Mouse (Mus musculus) intestine, postnatal 0 days (tissue): ENCODE data around the gene Rab1b. TPM values are rescaled to one million over a fixed set of nuclear protein-coding genes. Genes with fewer than 3 reads are reported as not detected.
A peak's percentile ranks its signal among the peaks of the same experiment; 100 is the strongest.
"Not testable (repeated sequence)": the region's sequence is repeated elsewhere in the genome, so short reads cannot be mapped to it uniquely, and the experiment has no call there.

ENCODE experiments used
- ATAC-seq: fragments of 200-750 bp; cut with Nextera tagmentation; 2 replicates; pipeline ENCODE4 v1.8.0; 2017; ENCODE audit warnings: mild to moderate bottlenecking, moderate TSS enrichment, moderate library complexity
- H3K27ac ChIP-seq: fragments of 300-500 bp; sonication (generic); 2 replicates; pipeline ENCODE4 v1.5.1; 2014; ENCODE audit warnings: mild to moderate bottlenecking, low read depth, low read length, moderate library complexity
- H3K27me3 ChIP-seq: fragments of 300-500 bp; sonication (generic); replicated peaks from 2 replicates; pipeline ENCODE4 v1.6.1; 2014; ENCODE audit warnings: low read length, mixed read lengths; ENCODE audit not compliant: control insufficient read depth, insufficient read depth
- H3K36me3 ChIP-seq: fragments of 300-500 bp; sonication (generic); 2 replicates; pipeline ENCODE4 v1.6.1; 2014; ENCODE audit warnings: mild to moderate bottlenecking, moderate library complexity; ENCODE audit not compliant: control insufficient read depth, insufficient read depth
- H3K4me1 ChIP-seq: fragments of 300-500 bp; sonication (generic); replicated peaks from 2 replicates; pipeline ENCODE4 v1.6.1; 2014; ENCODE audit warnings: antibody characterized with exemption, low read length, mixed read lengths; ENCODE audit not compliant: control insufficient read depth, insufficient read depth
- H3K4me2 ChIP-seq: fragments of 300-500 bp; sonication (generic); replicated peaks from 2 replicates; pipeline ENCODE4 v1.6.1; 2014; ENCODE audit warnings: low read depth, mild to moderate bottlenecking, moderate library complexity
- H3K4me3 ChIP-seq: fragments of 300-500 bp; sonication (generic); 2 replicates; pipeline ENCODE4 v1.5.1; 2014; ENCODE audit warnings: low read depth, low read length
- H3K9ac ChIP-seq: fragments of 300-500 bp; sonication (generic); 2 replicates; pipeline ENCODE4 v1.6.1; 2014; ENCODE audit warnings: mild to moderate bottlenecking, low read depth, low read length
- H3K9me3 ChIP-seq: fragments of 300-500 bp; sonication (generic); 2 replicates; pipeline ENCODE4 v1.6.1; 2016; ENCODE audit warnings: mixed run types; ENCODE audit not compliant: control insufficient read depth
- CTCF ChIP-seq: sonication (generic); IDR thresholded peaks from 2 replicates; pipeline ENCODE4 v1.5.1; 2016; ENCODE audit warnings: low read depth, mild to moderate bottlenecking, control low read depth, antibody characterized with exemption, moderate library complexity
- WGBS: fragments of 180-500 bp; shearing (Covaris S2); extraction: QIAGEN DNeasy Blood & Tissue Kit; methylation state at CpG from one replicate; pipeline ENCODE4 v1.1.7; 2014; 5-methylcytosine and 5-hydroxymethylcytosine counted together
- polyA plus RNA-seq: library from polyadenylated mRNA; unstranded; fragments of >200 nt; fragmentation: Nextera tagmentation; extraction: Ambion mirVana; gene quantifications from 2 replicates; pipeline ENCODE4 v1.2.1, GENCODE M21; 2015

The Rab1b gene
- 185 TPM in 2 replicates for polyA plus RNA-seq

- Histone ChIP-seq H3K4me1 (0 out of 2 replicates have a peak, but pooled peaks cover 4% of the 10 kb centered on the region), H3K36me3 (peaks cover 63% of the 10 kb centered on the region), H3K4me2 (peak within 1 kb of the TSS; percentile 84), H3K9me3 (no peaks in the 10 kb centered on the region), H3K9ac (peak within 1 kb of the TSS; percentile 72), H3K27ac (peak within 1 kb of the TSS; percentile 87), H3K27me3 (no peaks in the 10 kb centered on the region), H3K4me3 (peak within 1 kb of the TSS; percentile 71)
- TF ChIP-seq CTCF = no peak
- ATAC-seq = peak; percentile 90
- 0% methylated on average over 40 of the region's 46 CpGs for WGBS
These were observed at the start of gene Rab1b for GRCm38 (mm10) chr19:5106731-5107191. Rab1b (minus strand) TSS chr19:5107072.

GRCm38 (mm10) chr19:5152261-5152660 is 45.4 kb upstream of the Rab1b start:
- WGBS = 93% methylated on average over 6 of the region's 6 CpGs
- Histone ChIP-seq H3K4me3 (no peak overlapping the region), H3K4me1 (no peaks in the 10 kb centered on the region), H3K27ac (no peak overlapping the region), H3K27me3 (no peaks in the 10 kb centered on the region), H3K4me2 (no peak overlapping the region), H3K9me3 (no peaks in the 10 kb centered on the region), H3K9ac (no peak overlapping the region), H3K36me3 (peaks cover 18% of the 10 kb centered on the region; the same call in 1 of the 2 replicates)
- TF ChIP-seq CTCF = no peak
- ATAC-seq = no peak

GRCm38 (mm10) chr19:5151741-5152140 is 44.9 kb upstream of the Rab1b start:
- H3K9me3 ChIP-seq = no peaks in the 10 kb centered on the region
- WGBS = 92% methylated on average over 5 of the region's 5 CpGs
- no peak overlapping the region for H3K27ac ChIP-seq
- ATAC-seq = no peak
- TF ChIP-seq CTCF = no peak
- H3K36me3 ChIP-seq = peaks cover 18% of the 10 kb centered on the region; the same call in 1 of the 2 replicates
- H3K9ac ChIP-seq = no peak overlapping the region
- H3K27me3 ChIP-seq = no peaks in the 10 kb centered on the region
- no peak overlapping the region for H3K4me3 ChIP-seq
- H3K4me1 ChIP-seq = no peaks in the 10 kb centered on the region
- no peak overlapping the region for H3K4me2 ChIP-seq

DNA sequence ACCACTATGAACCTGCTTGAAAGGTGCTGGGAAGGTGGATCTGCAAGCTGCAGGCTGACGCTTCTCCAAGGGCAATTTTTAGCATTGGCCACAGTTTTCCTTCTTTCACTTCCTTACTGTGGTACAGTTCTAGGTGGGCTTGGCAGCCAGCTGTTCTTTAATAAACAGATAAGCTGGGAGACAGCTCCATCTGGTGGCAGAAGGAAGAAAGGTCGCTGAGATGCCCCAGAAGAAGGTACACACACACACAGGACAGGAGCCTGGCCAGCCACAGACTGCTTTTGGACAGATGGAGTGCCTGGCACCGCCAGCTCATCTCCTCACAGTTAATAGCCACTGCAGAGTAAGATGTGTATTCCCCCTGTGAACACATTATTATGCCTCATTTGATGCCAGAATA is 44.5 kb upstream of the Rab1b start:
- Histone ChIP-seq H3K9ac (no peak overlapping the region), H3K4me3 (no peak overlapping the region), H3K4me2 (no peak overlapping the region), H3K9me3 (no peaks in the 10 kb centered on the region), H3K27me3 (no peaks in the 10 kb centered on the region), H3K27ac (no peak overlapping the region), H3K36me3 (peaks cover 22% of the 10 kb centered on the region; the same call in 1 of the 2 replicates), H3K4me1 (no peaks in the 10 kb centered on the region)
- TF ChIP-seq CTCF = peak; percentile 76
- ATAC-seq = no peak
- 42% methylated on average over 3 of the region's 3 CpGs for WGBS

DNA sequence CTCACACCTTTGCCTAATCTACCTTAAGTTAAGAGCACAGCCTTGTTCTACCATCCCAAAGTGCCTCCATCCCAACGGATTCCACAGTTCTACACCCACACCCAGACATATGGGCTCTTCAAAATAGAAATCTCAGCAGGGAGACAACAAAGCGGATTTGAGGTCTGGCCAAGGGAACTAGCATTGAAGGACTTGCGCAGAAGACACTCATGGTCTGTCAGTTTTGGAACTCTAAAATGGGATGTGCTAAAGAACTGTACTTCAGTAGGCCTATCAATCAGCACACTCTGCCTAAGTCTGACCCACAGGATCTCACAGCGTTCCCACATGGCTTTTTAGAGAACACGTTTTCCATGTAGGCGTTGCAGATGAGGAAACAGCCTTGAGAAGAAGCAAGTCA is 43.5 kb upstream of the Rab1b start:
- peaks cover 25% of the 10 kb centered on the region; the same call in 1 of the 2 replicates for H3K36me3 ChIP-seq
- H3K27me3 ChIP-seq = no peaks in the 10 kb centered on the region
- H3K27ac ChIP-seq = no peak overlapping the region
- H3K4me2 ChIP-seq = no peak overlapping the region
- TF ChIP-seq CTCF = no peak
- no peak for ATAC-seq
- no peaks in the 10 kb centered on the region for H3K4me1 ChIP-seq
- 95% methylated on average over 6 of the region's 6 CpGs for WGBS
- H3K9me3 ChIP-seq = no peaks in the 10 kb centered on the region
- H3K4me3 ChIP-seq = no peak overlapping the region
- no peak overlapping the region for H3K9ac ChIP-seq

GRCm38 (mm10) chr19:5149041-5149440 is 42.2 kb upstream of the Rab1b start:
- H3K36me3 ChIP-seq = peaks cover 25% of the 10 kb centered on the region; the same call in 1 of the 2 replicates
- not testable (repeated sequence) for H3K4me2 ChIP-seq, H3K9ac ChIP-seq, H3K9me3 ChIP-seq, H3K27ac ChIP-seq, H3K4me3 ChIP-seq, H3K27me3 ChIP-seq, H3K4me1 ChIP-seq
- ATAC-seq = 0 out of 2 replicates have a peak, but pooled peaks have one; percentile 43
- WGBS = 73% methylated on average over 6 of the region's 6 CpGs

- Histone ChIP-seq H3K4me1 (no peaks in the 10 kb centered on the region), H3K27ac (no peak overlapping the region), H3K36me3 (peaks cover 24% of the 10 kb centered on the region), H3K4me2 (no peak overlapping the region), H3K27me3 (no peaks in the 10 kb centered on the region), H3K9me3 (no peaks in the 10 kb centered on the region), H3K4me3 (no peak overlapping the region), H3K9ac (no peak overlapping the region)
- peak; percentile 80 for TF ChIP-seq CTCF
- 5% methylated on average over 2 of the region's 2 CpGs for WGBS
- no peak for ATAC-seq
These were observed 32.8 kb upstream of the Rab1b start for GRCm38 (mm10) chr19:5139640-5140039.
